In the genomic region with DNA sequence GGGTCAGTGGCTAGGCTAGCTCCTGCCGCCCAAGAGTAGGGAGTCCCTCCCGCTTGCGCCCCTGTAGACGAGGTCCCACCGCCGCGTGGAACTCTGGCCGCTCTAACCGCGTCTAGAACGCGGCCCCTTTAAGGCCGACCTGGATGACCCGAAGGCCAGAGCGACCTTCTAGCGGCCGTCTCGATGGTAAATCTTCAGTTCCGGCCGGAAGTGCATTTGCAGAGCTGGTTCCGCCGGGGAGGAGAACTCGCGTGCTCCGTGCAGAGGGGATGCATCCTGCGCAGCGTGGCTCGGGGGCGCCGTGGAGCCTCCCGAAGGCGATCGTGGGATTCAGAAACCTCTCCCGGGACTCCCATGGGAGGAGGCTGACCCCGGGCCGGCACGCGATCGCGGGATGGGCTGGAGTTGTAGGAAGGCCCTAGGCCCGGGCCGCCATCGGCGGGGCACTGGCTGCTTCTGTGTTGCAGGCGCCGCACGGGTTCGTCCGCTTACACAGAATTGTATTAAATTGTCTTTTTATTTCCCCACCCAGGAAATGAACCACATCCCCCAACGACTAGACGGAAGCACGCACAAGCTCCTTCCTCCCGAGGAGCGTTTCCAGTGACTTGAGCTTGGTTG, we compare ENCODE assay signal across 8 mouse cellular contexts. TPM values are rescaled to one million over a fixed set of nuclear protein-coding genes. Genes with fewer than 3 reads are reported as not detected.
DNase-seq lines count a peak whose midpoint lies in the region; TF ChIP-seq lines count a peak whose summit lies in the region.

No protein-coding gene starts in this region.

- peak; percentile 88 to 96 for DNase-seq in adrenal gland, adult (ENCODE audit: inconsistent age in 2 of 2, low spot score in 1 of 2)
- DNase-seq in gastrocnemius, adult 8-10 months (ENCODE audit: low spot score in 2 of 2), result peak; percentile 71 to 77
- peak; percentile 93 for DNase-seq in induced T-regulatory cell, adult 2 months (ENCODE audit: low read depth)
- DNase-seq in left cerebral cortex, postnatal 36 days (ENCODE audit: low spot score in 2 of 2), result peak; percentile 79 to 84
- peak; percentile 89 for DNase-seq in midbrain, embryonic 10.5 days (ENCODE audit: low spot score)
- peak; percentile 65 to 81 for DNase-seq in right cerebral cortex, postnatal 36 days (ENCODE audit: low spot score in 2 of 2)
- DNase-seq in urinary bladder, postnatal 4 days (ENCODE audit: low spot score in 2 of 2), result peak; percentile 74 to 82

- H3K9me3 ChIP-seq in midbrain, embryonic 10.5 days (replicated peaks), result no peaks in the 10 kb centered on the region

- under 1% methylated on average over 54 of the region's 54 CpGs for WGBS in midbrain, embryonic 10.5 days

- H3K27me3 ChIP-seq in midbrain, embryonic 10.5 days (ENCODE audit: low read depth, poor library complexity, severe bottlenecking), result peaks cover 2% of the 10 kb centered on the region; the same call in 1 of the 2 replicates

- TF ChIP-seq POLR2A in cortical plate, adult 2 months (IDR thresholded peaks at IDR 0.05; ENCODE audit: extremely low read depth, insufficient read depth, low read length), result peak; percentile 75

- peak overlapping the region; percentile 70 for H3K4me3 ChIP-seq in cortical plate, adult 2 months (ENCODE audit: insufficient read depth, low read length)
- H3K4me3 ChIP-seq in midbrain, embryonic 10.5 days, result peak overlapping the region; percentile 68

- H3K27ac ChIP-seq in cortical plate, adult 2 months (ENCODE audit: insufficient read depth, low read length), result peak overlapping the region; percentile 81
- H3K27ac ChIP-seq in midbrain, embryonic 10.5 days (replicated peaks), result peak overlapping the region; percentile 86

- no peak for TF ChIP-seq CTCF in cortical plate, adult 2 months (IDR thresholded peaks at IDR 0.05; ENCODE audit: extremely low read depth, insufficient read depth, low read length)

- intact Hi-C loops in left cerebral cortex, postnatal 36 days (cut with DNase I), result loop anchor here (1.0 kb wide), 1 partner anchor 99 kb away; no protein-coding TSS in a partner anchor

- peaks cover 6% of the 10 kb centered on the region for H3K4me1 ChIP-seq in cortical plate, adult 2 months (ENCODE audit: control insufficient read depth, insufficient read depth, low read length)
- H3K4me1 ChIP-seq in midbrain, embryonic 10.5 days, result peaks cover 46% of the 10 kb centered on the region

- H3K36me3 ChIP-seq in midbrain, embryonic 10.5 days, result peaks cover 39% of the 10 kb centered on the region

RNA-seq across cellular contexts. Expression of a gene that starts 38.3 kb away (rescaled TPM):
- polyA plus RNA-seq in cortical plate, adult 2 months (2012; rRNA removed), result 190 and 191 TPM in 2 replicates
- 10 to 100 TPM; 42.6 to 56.1 (median 50.7) TPM for total RNA-seq in gastrocnemius, adult 8-10 months (2022)
- total RNA-seq in left cerebral cortex, postnatal 36 days (2021), result 100 to 1,000 TPM; 210 to 217 TPM
- polyA plus RNA-seq in midbrain, embryonic 10.5 days (2016; fragmentation: Nextera tagmentation; extraction: Ambion mirVana), result 49.9 and 58.0 TPM in 2 replicates

Comparison
In these comparisons a context has a peak if more than half of its experiments do, and no peak if none do; other contexts are left out.
1. Peak in every context shown above with its lines: DNase-seq, H3K4me3 ChIP-seq and H3K27ac ChIP-seq.